Mouse (Mus musculus) ES-E14 (cell line): Measurements from ENCODE around the gene 1110051M20Rik. TPM values are rescaled to one million over a fixed set of nuclear protein-coding genes. Genes with fewer than 3 reads are reported as not detected.

Experiments used
- DNase-seq: peaks from one replicate; pipeline ENCODE4 v3.0.0-alpha.2; 2013; ENCODE audit warnings: low read depth, low spot score
- H3K27ac ChIP-seq: 2 replicates; pipeline ENCODE4 v1.5.1; 2012; ENCODE audit warnings: low read depth, mild to moderate bottlenecking, low read length, moderate library complexity, mixed read lengths; ENCODE audit not compliant: poor library complexity, insufficient read depth, severe bottlenecking
- H3K36me3 ChIP-seq: 2 replicates; pipeline ENCODE4 v1.6.1; 2012; ENCODE audit warnings: mild to moderate bottlenecking, low read length, moderate library complexity, mixed read lengths; ENCODE audit not compliant: control insufficient read depth, poor library complexity, insufficient read depth, severe bottlenecking
- H3K4me1 ChIP-seq, 2 experiments: fragments of 150-350 bp in 1 of 2; sonication (generic) in 1 of 2; 2 replicates each; pipeline ENCODE4 v1.6.1; 2012; ENCODE audit warnings: low read length in 2 of 2, mild to moderate bottlenecking in 1 of 2, mixed read lengths in 1 of 2; ENCODE audit not compliant: control insufficient read depth in 2 of 2, insufficient read depth in 2 of 2, poor library complexity in 1 of 2
- H3K4me3 ChIP-seq, 2 experiments: fragments of 150-350 bp in 1 of 2; sonication (generic) in 1 of 2; 2 replicates each; pipeline ENCODE4 v1.5.1; 2012; ENCODE audit warnings: low read length in 2 of 2, low read depth in 1 of 2, mild to moderate bottlenecking in 1 of 2, mixed read lengths in 1 of 2; ENCODE audit not compliant: insufficient read depth in 1 of 2, poor library complexity in 1 of 2, severe bottlenecking in 1 of 2
- H3K9ac ChIP-seq: 2 replicates; pipeline ENCODE4 v1.6.1; 2012; ENCODE audit warnings: low read depth, mild to moderate bottlenecking, low read length, mixed read lengths; ENCODE audit not compliant: poor library complexity, insufficient read depth, severe bottlenecking
- H3K9me3 ChIP-seq: fragments of 150-350 bp; sonication (generic); 2 replicates; pipeline ENCODE4 v1.6.1; 2012; ENCODE audit warnings: low read depth, mild to moderate bottlenecking, low read length; ENCODE audit not compliant: control insufficient read depth, insufficient read depth
- CHD2 ChIP-seq: IDR thresholded peaks from 2 replicates; pipeline ENCODE4 v1.6.1; 2014; ENCODE audit warnings: mild to moderate bottlenecking, low read depth, low read length, inconsistent platforms
- HCFC1 ChIP-seq: IDR thresholded peaks from 2 replicates; pipeline ENCODE4 v1.6.1; 2012; ENCODE audit warnings: low read length, inconsistent platforms, borderline replicate concordance; ENCODE audit not compliant: insufficient read depth
- MAFK ChIP-seq: IDR thresholded peaks from 2 replicates; pipeline ENCODE4 v1.6.1; 2014; ENCODE audit warnings: mild to moderate bottlenecking, low read depth, low read length, inconsistent platforms; ENCODE audit not compliant: insufficient read depth
- ZC3H11A ChIP-seq: IDR thresholded peaks from 2 replicates; pipeline ENCODE4 v1.6.1; 2012; ENCODE audit warnings: low read depth, mild to moderate bottlenecking, inconsistent platforms, low read length, borderline replicate concordance
- ZNF384 ChIP-seq: IDR thresholded peaks from 2 replicates; pipeline ENCODE4 v1.6.1; 2012; ENCODE audit warnings: low read depth, low read length, inconsistent platforms
- in situ Hi-C, 2 experiments: fragments of 600-800 bp; cut with MboI; formaldehyde crosslinking; loops; one replicate each; pipeline ENCODE4 v1.15.1; 2025; ENCODE audit warnings: low sequenced_read_pairs in 2 of 2, inconsistent platforms in 1 of 2; ENCODE audit not compliant: unreplicated experiment in 2 of 2
- total RNA-seq: library from RNA; depleted of rRNA; stranded (reverse); fragments of 300-350 nt; gene quantifications from 2 replicates; pipeline ENCODE4 v1.2.3, GENCODE M21; 2012

The 1110051M20Rik gene
- total RNA-seq, 1 experiment, result 12.4 TPM

DNA sequence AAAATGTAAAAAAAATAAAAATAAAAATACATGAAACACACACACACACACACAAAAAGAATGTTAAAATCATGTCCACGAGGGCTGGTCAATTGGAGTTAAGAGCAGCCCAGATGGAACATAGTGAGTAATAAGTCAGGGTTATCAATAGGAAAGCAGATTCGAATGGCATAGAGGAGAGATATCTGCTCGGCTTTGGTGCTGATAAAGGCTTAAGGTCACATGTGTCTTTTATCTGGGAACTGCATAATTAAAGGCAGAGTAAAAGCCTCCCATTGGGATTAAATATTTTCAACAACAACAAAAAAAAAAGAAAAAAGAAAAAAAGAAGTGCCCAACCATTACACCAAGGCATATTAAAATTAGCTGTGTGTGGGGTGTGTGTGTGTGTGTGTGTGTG, 55.8 kb downstream of the 1110051M20Rik start:
- in situ Hi-C loops, result no loop called here
- Histone ChIP-seq H3K9ac (no peak overlapping the region), H3K4me3 (no peak overlapping the region), H3K9me3 (no peaks in the 10 kb centered on the region), H3K4me1 (no peaks in the 10 kb centered on the region; a peak in 1 of 4 replicates), H3K27ac (no peak overlapping the region), H3K36me3 (no peaks in the 10 kb centered on the region)
- TF ChIP-seq HCFC1, result no peak
- no peak for TF ChIP-seq ZNF384
- TF ChIP-seq CHD2, result no peak
- no peak for TF ChIP-seq MAFK
- no peak for TF ChIP-seq ZC3H11A
- no peak for DNase-seq

DNA sequence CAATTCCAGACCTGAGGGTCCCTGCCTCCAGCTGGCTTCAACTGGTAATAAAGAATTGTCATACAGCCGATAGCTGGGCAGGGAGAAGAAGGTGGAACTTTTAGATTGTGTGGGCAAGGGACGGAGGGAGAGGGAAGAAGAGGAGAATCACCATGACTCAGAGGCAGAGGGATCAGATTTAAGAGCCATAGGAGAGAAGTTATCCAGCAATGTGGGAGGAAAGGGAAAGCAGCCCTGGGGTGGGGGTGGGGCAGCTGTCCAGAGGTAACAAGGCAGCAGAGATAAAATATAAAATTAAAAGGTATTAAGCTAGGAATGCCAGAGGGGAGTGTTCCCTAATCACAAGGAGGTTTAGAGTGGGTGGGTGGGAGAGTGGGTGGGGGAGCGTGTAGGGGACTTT, 56.2 kb downstream of the 1110051M20Rik start:
- no peaks in the 10 kb centered on the region for H3K9me3 ChIP-seq
- TF ChIP-seq HCFC1 (no peak), ZNF384 (no peak), CHD2 (no peak), MAFK (no peak), ZC3H11A (no peak)
- no peak overlapping the region for H3K9ac ChIP-seq
- in situ Hi-C loops, result no loop called here
- no peak overlapping the region for H3K4me3 ChIP-seq
- no peaks in the 10 kb centered on the region for H3K36me3 ChIP-seq
- no peaks in the 10 kb centered on the region; a peak in 1 of 4 replicates for H3K4me1 ChIP-seq
- no peak overlapping the region for H3K27ac ChIP-seq
- no peak for DNase-seq

DNA sequence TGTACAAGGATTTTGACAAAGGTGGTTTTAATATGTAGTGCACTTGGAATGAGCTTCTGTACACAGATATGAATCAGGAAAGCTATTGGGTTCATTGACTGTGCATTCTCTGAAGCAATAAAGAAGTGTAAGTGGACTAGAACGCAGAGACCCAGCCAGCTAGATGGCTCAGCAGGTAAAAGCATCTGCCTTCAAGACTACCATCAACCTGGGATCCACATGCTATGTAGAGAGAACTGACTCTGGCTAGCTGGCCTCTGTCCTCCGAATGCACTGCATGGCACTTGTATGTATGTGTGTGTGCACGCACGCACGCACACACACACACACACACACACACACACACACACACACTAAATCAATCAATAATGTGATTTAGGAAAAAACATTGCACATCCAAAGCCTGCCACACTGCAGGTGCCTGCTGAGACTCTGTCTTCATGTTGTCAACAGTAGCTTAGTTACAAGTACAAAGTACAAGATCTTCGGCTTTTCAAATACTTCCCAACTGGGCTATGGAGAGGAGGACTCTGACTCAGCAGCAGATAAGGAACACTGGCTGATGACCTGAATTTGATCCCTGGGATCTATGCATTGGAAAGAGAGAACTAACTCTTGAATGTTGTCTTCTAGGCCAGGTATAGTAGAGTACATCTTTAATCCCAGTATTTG, 57.1 kb downstream of the 1110051M20Rik start:
- no peak for DNase-seq
- Histone ChIP-seq H3K36me3 (no peaks in the 10 kb centered on the region), H3K4me3 (no peak overlapping the region), H3K4me1 (no peaks in the 10 kb centered on the region; a peak in 1 of 4 replicates), H3K27ac (no peak overlapping the region), H3K9ac (no peak overlapping the region), H3K9me3 (no peaks in the 10 kb centered on the region)
- in situ Hi-C loops, result no loop called here
- no peak for TF ChIP-seq ZNF384
- TF ChIP-seq HCFC1, result no peak
- no peak for TF ChIP-seq ZC3H11A
- TF ChIP-seq CHD2, result no peak
- no peak for TF ChIP-seq MAFK

DNA sequence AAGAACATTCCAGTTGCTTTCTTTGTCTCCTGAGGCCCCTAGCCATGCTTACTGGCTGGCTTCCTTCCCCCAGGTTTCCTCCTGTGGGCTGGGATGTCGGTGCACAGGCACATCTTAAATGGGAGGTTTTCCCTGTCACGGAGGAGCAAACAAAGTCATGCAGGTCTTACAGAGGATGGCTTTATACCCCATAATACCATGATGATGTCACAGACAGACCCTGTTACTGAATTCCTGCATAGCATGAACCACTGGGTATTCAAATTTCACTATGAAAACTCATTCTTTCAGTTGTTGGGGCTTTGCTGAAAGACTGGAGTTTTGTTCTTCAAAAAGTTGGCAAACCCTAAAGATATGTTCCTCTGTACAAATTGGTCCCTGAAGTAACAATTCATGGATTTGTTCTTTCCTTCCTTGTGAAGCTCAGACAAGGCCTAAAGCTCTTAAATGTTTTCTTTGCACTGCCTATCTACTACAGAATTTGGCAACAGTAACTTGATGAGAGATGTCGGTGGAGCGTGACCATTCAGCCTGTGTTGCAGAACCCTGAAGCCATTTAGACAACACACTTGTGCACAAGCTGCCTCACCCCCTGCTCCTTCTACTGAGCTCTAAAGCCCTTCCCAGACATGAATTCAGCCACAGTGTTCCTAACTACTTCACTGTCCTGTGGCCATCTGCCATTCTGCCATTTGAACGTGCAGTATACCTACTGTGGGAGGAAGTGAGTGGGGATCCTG, 57.8 kb downstream of the 1110051M20Rik start:
- Histone ChIP-seq H3K36me3 (no peaks in the 10 kb centered on the region), H3K4me3 (no peak overlapping the region), H3K4me1 (no peaks in the 10 kb centered on the region; a peak in 1 of 4 replicates), H3K27ac (no peak overlapping the region), H3K9me3 (no peaks in the 10 kb centered on the region), H3K9ac (no peak overlapping the region)
- no peak for DNase-seq
- in situ Hi-C loops, result no loop called here
- no peak for TF ChIP-seq ZC3H11A
- TF ChIP-seq CHD2, result no peak
- TF ChIP-seq MAFK, result no peak
- TF ChIP-seq ZNF384, result no peak
- TF ChIP-seq HCFC1, result no peak

DNA sequence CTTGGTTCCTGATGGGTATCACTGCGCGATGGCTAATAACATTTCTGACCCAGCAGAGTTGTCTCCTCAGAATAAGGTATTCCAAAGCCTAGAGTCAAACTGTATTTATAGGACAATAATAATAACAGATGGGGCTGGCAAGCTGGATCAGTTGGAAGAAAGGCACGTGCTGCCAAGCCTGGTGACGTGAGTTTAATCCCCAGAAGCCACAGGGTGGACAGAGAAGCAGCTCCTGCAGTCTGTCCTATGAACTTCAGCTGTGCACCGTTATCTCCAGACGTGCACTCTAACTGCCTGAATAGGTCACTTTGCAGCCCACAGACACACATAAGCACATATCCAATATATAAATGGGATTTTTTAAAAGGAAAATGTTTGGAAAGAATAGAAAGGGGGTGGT, 61.2 kb downstream of the 1110051M20Rik start:
- H3K9me3 ChIP-seq, result no peaks in the 10 kb centered on the region
- in situ Hi-C loops, result no loop called here
- H3K36me3 ChIP-seq, result no peaks in the 10 kb centered on the region
- no peak overlapping the region for H3K4me3 ChIP-seq
- H3K27ac ChIP-seq, result no peak overlapping the region
- H3K4me1 ChIP-seq, result no peaks in the 10 kb centered on the region; a peak in 1 of 4 replicates
- H3K9ac ChIP-seq, result no peak overlapping the region
- no peak for TF ChIP-seq HCFC1
- no peak for TF ChIP-seq ZC3H11A
- TF ChIP-seq ZNF384, result no peak
- TF ChIP-seq CHD2, result no peak
- no peak for TF ChIP-seq MAFK
- no peak for DNase-seq
